Comparison of ENCODE assay signal across 8 mouse cellular contexts in the genomic region with DNA sequence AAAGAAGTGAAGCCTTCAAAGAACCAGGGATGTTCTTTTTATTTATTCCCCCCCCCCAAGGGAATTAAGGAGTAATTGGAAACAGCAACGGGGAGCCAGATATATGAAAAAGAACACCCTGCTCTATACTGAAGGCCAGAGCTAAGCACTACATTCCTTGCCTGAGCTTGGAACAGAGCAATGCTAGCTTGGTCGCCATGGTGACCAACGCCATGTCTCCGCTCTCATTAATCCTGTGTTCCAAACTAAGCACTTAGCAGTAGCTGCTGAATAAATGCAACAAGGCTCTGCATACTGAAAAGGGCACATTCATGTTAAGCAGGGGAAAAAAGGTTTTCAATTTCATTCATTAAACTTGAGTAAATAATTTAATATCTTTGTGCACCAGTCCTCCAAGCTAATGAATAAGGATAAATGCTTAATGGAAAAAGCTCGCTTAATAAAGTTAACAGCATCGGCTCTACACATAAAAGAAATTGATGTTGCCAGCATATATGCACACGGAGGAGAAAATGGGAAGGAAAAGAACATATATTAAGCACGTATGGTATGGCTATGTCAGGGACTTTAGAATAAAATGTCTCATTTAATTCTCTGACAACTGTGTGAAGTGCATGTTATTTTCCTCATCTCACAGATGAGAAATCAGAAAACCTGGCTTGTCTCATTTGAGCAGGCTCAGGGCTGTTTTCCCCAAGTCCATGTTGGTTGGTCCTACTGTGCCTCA. TPM values are rescaled to one million over a fixed set of nuclear protein-coding genes. Genes with fewer than 3 reads are reported as not detected.
DNase-seq lines count a peak whose midpoint lies in the region; ATAC-seq and TF ChIP-seq lines count a peak whose summit lies in the region.
"Had no signal": no experiment of that assay in that cellular context is flagged by ENCODE, and none has a peak within 500 bp of the region (broad histone marks: within the 10 kb centered on the region; RNA-seq: fewer than 3 reads in every experiment).

No protein-coding gene starts in this region.

- no peak overlapping the region for H3K4me3 ChIP-seq in midbrain, embryonic 11.5 days (ENCODE audit: low read depth, low read length)
- H3K4me3 ChIP-seq in thymus, adult 2 months (ENCODE audit: control insufficient read depth, insufficient read depth, low read length) = no peak overlapping the region

- TF ChIP-seq CTCF in thymus, adult 2 months (IDR thresholded peaks at IDR 0.05; ENCODE audit: borderline replicate concordance, control insufficient read depth, extremely low read depth, insufficient read depth, low read length, poor library complexity) = no peak

- no peaks in the 10 kb centered on the region for H3K9me3 ChIP-seq in midbrain, embryonic 11.5 days (ENCODE audit: control insufficient read depth, low read length)

- H3K27ac ChIP-seq in midbrain, embryonic 11.5 days (ENCODE audit: low read depth, low read length) = peak overlapping the region; percentile 27; the same call in 1 of the 2 replicates
- H3K27ac ChIP-seq in thymus, adult 2 months (ENCODE audit: control insufficient read depth, insufficient read depth, low read length) = no peak overlapping the region

- 23% methylated on average over 8 of the region's 8 CpGs for WGBS in midbrain, embryonic 11.5 days
- 84% methylated on average over 8 of the region's 8 CpGs for WGBS in thymus, adult 2 months

- H3K27me3 ChIP-seq in midbrain, embryonic 11.5 days (ENCODE audit: control insufficient read depth, insufficient read depth, low read length) = no peaks in the 10 kb centered on the region
- no peaks in the 10 kb centered on the region for H3K27me3 ChIP-seq in thymus, adult 2 months (ENCODE audit: control insufficient read depth, insufficient read depth, low read length)

- peaks cover 38% of the 10 kb centered on the region for H3K4me1 ChIP-seq in midbrain, embryonic 11.5 days (ENCODE audit: control insufficient read depth, insufficient read depth, low read length)
- peaks cover 3% of the 10 kb centered on the region for H3K4me1 ChIP-seq in thymus, adult 2 months (replicated peaks; ENCODE audit: control insufficient read depth, insufficient read depth, low read length)

- H3K9ac ChIP-seq in midbrain, embryonic 11.5 days (ENCODE audit: low read length) = no peak overlapping the region
- H3K9ac ChIP-seq: liver, postnatal 0 days had no signal

- TF ChIP-seq POLR2A in thymus, adult 2 months (IDR thresholded peaks at IDR 0.05; ENCODE audit: control insufficient read depth, extremely low read depth, insufficient read depth, low read length, poor library complexity) = no peak

- no peak overlapping the region for H3K4me2 ChIP-seq in midbrain, embryonic 11.5 days

- ATAC-seq in midbrain, embryonic 11.5 days (ENCODE audit: low FRiP score) = peak; percentile 94
- ATAC-seq: liver, postnatal 0 days had no signal

- no peaks in the 10 kb centered on the region for H3K36me3 ChIP-seq in midbrain, embryonic 11.5 days (ENCODE audit: control insufficient read depth, insufficient read depth, low read length)
- no peaks in the 10 kb centered on the region for H3K36me3 ChIP-seq in thymus, adult 2 months (ENCODE audit: control insufficient read depth, insufficient read depth, low read length)

- peak; percentile 17 for DNase-seq in testis, postnatal 14 days (ENCODE audit: low spot score)
- DNase-seq in testis, postnatal 10 days (ENCODE audit: low spot score) = no peak
- peak; percentile 72 for DNase-seq in forelimb bud, embryonic 11.5 days (ENCODE audit: low read depth, low spot score)
- peak; percentile 95 for DNase-seq in midbrain, embryonic 11.5 days (ENCODE audit: low spot score, missing footprints)
- no peak for DNase-seq in thymus, adult 18-20 months
- DNase-seq in thymus, postnatal 36 days = no peak
- DNase-seq in thymus, adult 2 months = no peak
- DNase-seq: liver, postnatal 0 days had no signal

RNA-seq across cellular contexts. Expression of gene Asb4, which starts 25.4 kb away (rescaled TPM):
- polyA plus RNA-seq in midbrain, embryonic 11.5 days (2014; fragmentation: Nextera tagmentation; extraction: Ambion mirVana) = 22.8 and 23.6 TPM in 2 replicates
- polyA plus RNA-seq in thymus, adult 2 months (2012; rRNA removed) = 0.34 and 0.61 TPM in 2 replicates

Comparison
In these comparisons a context has a peak if more than half of its experiments do, and no peak if none do; other contexts are left out.
1. DNase-seq: peak in testis, postnatal 14 days (single experiment), forelimb bud, embryonic 11.5 days (single experiment) and midbrain, embryonic 11.5 days (single experiment); none in testis, postnatal 10 days (single experiment), thymus, adult 18-20 months (0 of 2), thymus, postnatal 36 days (0 of 2) and thymus, adult 2 months (single experiment).
2. RNA of gene Asb4, which starts 25.4 kb away (polyA plus RNA-seq): 22.8 to 23.6 TPM in midbrain, embryonic 11.5 days; 0.34 to 0.61 TPM in thymus, adult 2 months; every median in the first group is over 10 times any median in the second.